Mouse (Mus musculus) thymus, adult 2 months (tissue): ENCODE measurements around the gene Pkd2l1. TPM values are rescaled to one million over a fixed set of nuclear protein-coding genes. Genes with fewer than 3 reads are reported as not detected.

Experiments
- DNase-seq: peaks from one replicate; pipeline ENCODE4 v3.0.0; 2021
- H3K27ac ChIP-seq: fragments of 200-500 bp; 2 replicates; pipeline ENCODE4 v1.5.1; 2012; ENCODE audit warnings: low read length, control low read depth; ENCODE audit not compliant: control insufficient read depth, insufficient read depth
- H3K27me3 ChIP-seq: fragments of 200-500 bp; 2 replicates; pipeline ENCODE4 v1.6.1; 2012; ENCODE audit warnings: mild to moderate bottlenecking, low read length, moderate library complexity, mixed read lengths; ENCODE audit not compliant: control insufficient read depth, insufficient read depth
- H3K36me3 ChIP-seq: fragments of 200-500 bp; 2 replicates; pipeline ENCODE4 v1.6.1; 2012; ENCODE audit warnings: mild to moderate bottlenecking, low read length, moderate library complexity; ENCODE audit not compliant: control insufficient read depth, insufficient read depth
- H3K4me1 ChIP-seq: fragments of 200-500 bp; replicated peaks from 2 replicates; pipeline ENCODE4 v1.6.1; 2012; ENCODE audit warnings: low read length; ENCODE audit not compliant: control insufficient read depth, insufficient read depth
- H3K4me3 ChIP-seq: fragments of 200-500 bp; 2 replicates; pipeline ENCODE4 v1.5.1; 2012; ENCODE audit warnings: mild to moderate bottlenecking, low read length, control low read depth, moderate library complexity; ENCODE audit not compliant: control insufficient read depth, insufficient read depth
- CTCF ChIP-seq: fragments of 200-500 bp; IDR thresholded peaks from 2 replicates; pipeline ENCODE4 v1.5.1; 2012; ENCODE audit warnings: mild to moderate bottlenecking, control low read depth, low read length, moderate library complexity, borderline replicate concordance; ENCODE audit not compliant: control insufficient read depth, poor library complexity, insufficient read depth; ENCODE audit errors: extremely low read depth
- POLR2A ChIP-seq: fragments of 200-500 bp; IDR thresholded peaks from 2 replicates; pipeline ENCODE4 v1.6.1; 2012; ENCODE audit warnings: mild to moderate bottlenecking, low read length, control low read depth, moderate library complexity; ENCODE audit not compliant: control insufficient read depth, poor library complexity, insufficient read depth; ENCODE audit errors: extremely low read depth
- polyA plus RNA-seq: library from polyadenylated mRNA; depleted of rRNA; stranded (reverse); fragments of >200 nt; gene quantifications from 2 replicates; pipeline ENCODE4 v1.2.3, GENCODE M21; 2012; rRNA removed

Pkd2l1 gene
- polyA plus RNA-seq, 1 experiment, result 0.22 TPM

DNA sequence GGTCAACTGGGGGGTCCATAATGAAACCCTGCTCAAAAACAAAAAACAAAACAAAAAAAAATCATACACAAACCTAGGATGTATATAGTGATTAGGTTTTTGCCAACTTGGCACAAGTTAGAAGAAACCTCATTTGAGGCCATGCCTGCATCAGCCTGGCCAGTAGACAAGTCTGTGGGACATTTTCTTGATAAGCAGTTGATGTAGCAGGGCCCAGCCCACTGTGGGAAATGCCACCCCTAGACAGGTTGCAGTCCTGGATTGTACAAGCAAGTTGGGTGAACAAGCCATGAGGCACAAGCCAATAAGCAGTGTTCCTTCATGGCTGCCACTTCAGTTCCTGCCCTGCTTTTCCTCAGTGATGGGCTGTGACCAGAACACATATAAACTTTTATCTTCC, 91.4 kb downstream of the Pkd2l1 start:
- Histone ChIP-seq H3K36me3 (peaks cover 33% of the 10 kb centered on the region), H3K4me1 (no peaks in the 10 kb centered on the region), H3K27me3 (no peaks in the 10 kb centered on the region), H3K27ac (no peak overlapping the region), H3K4me3 (no peak overlapping the region)
- TF ChIP-seq CTCF (no peak), POLR2A (no peak)
- DNase-seq, result no peak

Other genes with a start within 250 kb of the Pkd2l1 start
- 0.27 and 0.45 TPM in 2 replicates for gene Cpn1, start 205.9 kb downstream of the Pkd2l1 start, polyA plus RNA-seq
- 0.31 TPM in 1 of 2 replicates, not detected in the other for gene Cyp2c23, start 163.2 kb downstream of the Pkd2l1 start, polyA plus RNA-seq
- 5.5 and 8.0 TPM in 2 replicates for gene Erlin1, start 122.7 kb downstream of the Pkd2l1 start, polyA plus RNA-seq
- gene Chuk, start 85.0 kb downstream of the Pkd2l1 start, polyA plus RNA-seq, result 23.6 and 26.4 TPM in 2 replicates
- gene Cwf19l1, start 56.6 kb downstream of the Pkd2l1 start, polyA plus RNA-seq, result 9.3 and 11.8 TPM in 2 replicates
- gene Bloc1s2, start 46.0 kb downstream of the Pkd2l1 start, polyA plus RNA-seq, result 35.5 and 44.4 TPM in 2 replicates
- 0.17 and 0.23 TPM in 2 replicates for gene Scd3, start 10.8 kb upstream of the Pkd2l1 start, polyA plus RNA-seq
- 261 and 320 TPM in 2 replicates for gene Scd2, start 101.2 kb upstream of the Pkd2l1 start, polyA plus RNA-seq
- 2.2 and 2.7 TPM in 2 replicates for gene Scd4, start 140.7 kb upstream of the Pkd2l1 start, polyA plus RNA-seq
- 776 and 1,634 TPM in 2 replicates for gene Scd1, start 215.4 kb upstream of the Pkd2l1 start, polyA plus RNA-seq